Mouse (Mus musculus): Measurements from ENCODE around the gene Moap1. TPM values are rescaled to one million over a fixed set of nuclear protein-coding genes. Genes with fewer than 3 reads are reported as not detected.
A peak's percentile ranks its signal among the peaks of the same experiment; 100 is the strongest.

Gene Moap1
- total and polyA plus RNA-seq, 3 experiments: 8.2 to 8.4 TPM; not detected in 1

DNA sequence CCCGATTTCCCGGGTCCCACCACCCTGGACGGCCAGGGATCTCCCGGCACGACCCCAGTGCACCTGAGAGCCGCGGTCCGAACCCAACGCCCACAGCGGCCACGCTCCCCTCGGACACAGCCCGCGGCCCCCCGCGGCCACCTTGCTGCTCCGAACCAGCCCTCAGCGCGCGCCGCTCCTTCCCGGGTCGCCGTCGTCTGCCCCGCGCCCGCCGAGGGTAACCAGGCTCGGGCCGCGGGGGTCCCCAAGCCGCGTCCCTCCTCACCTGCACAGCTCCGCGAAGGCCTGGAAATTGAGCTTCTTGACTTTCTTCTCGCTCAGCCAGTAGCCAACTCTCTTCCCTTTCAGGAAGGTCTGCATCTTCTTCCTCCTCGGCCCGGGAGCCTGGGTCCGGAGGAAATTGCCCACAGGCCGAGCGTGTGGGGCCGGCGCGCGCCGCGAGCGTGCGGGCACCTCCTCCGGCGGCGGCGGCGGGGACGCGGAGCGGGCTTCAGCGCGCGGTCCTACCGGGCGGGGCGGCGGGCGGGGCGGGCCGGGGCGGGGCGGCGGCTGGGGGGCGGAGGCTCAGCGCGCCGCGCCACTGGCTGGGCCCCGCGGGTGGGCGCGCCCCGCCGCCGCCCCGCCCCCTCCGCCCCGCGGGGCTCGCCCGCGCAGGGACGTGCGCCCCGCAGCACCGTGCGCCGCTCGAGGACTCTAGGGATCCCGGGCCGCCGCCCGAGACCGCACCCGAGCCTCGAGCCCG, 38.8 kb downstream of the Moap1 start, which contains the start of gene Itpk1:
Gene Itpk1 (minus strand): TSS at position 474 of the 742 bp plus-strand sequence.
- peak; percentile 52 for DNase-seq (ENCODE audit: low read depth, low spot score)

DNA sequence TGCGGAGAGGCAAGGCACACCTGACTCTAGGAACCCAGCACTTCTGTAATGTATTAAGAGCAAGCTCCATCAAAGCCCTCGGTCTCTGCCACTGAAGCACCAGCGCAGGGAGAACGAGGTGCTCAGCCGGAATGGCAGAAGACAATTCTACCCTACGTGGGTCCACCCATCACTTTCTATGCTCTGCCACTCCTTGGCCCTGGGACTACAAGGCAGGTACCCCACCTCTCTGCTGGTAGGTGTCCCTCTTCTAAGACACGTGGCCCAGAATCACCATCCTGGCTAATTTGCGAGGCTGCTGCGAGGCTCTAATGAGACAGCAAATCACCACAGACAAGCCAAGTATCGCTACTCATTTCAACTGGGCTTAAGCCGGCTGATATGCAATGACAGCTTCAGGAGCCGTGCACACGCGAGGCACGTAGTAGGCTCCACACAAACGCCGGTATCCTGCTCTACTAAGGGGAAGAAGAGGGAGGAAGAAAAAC, 39.5 kb downstream of the Moap1 start:
- DNase-seq (ENCODE audit: low read depth, low spot score): peak; percentile 73
- peaks cover 31% of the 10 kb centered on the region for H3K79me2 ChIP-seq (ENCODE audit: control insufficient read depth, insufficient read depth, low read length, poor library complexity)
- H3K9ac ChIP-seq (ENCODE audit: control insufficient read depth, low read depth, low read length, poor library complexity, severe bottlenecking): peak overlapping the region; percentile 84
- peak overlapping the region; percentile 93 to 98 for H3K4me3 ChIP-seq (ENCODE audit: control insufficient read depth in 1 of 2, insufficient read depth in 1 of 2, low read depth in 2 of 2, low read length in 2 of 2)
- H3K9me3 ChIP-seq (replicated peaks; ENCODE audit: insufficient read depth, low read length): no peaks in the 10 kb centered on the region
- H3K36me3 ChIP-seq (ENCODE audit: control insufficient read depth in 1 of 2, insufficient read depth in 2 of 2, low read length in 2 of 2): peaks cover 0 to 5% of the 10 kb centered on the region in 2 experiments; a peak in 2 of 4 replicates
- H3K4me1 ChIP-seq (ENCODE audit: control insufficient read depth in 1 of 2, insufficient read depth in 2 of 2, low read length in 2 of 2): peaks cover 9 to 20% of the 10 kb centered on the region in 2 experiments
- H3K27ac ChIP-seq (ENCODE audit: control insufficient read depth, low read depth, low read length): no peak overlapping the region
- H3K27me3 ChIP-seq (ENCODE audit: control insufficient read depth in 1 of 2, insufficient read depth in 2 of 2, low read length in 2 of 2): no peaks in the 10 kb centered on the region
- no peak for TF ChIP-seq TAL1 (IDR thresholded peaks at IDR 0.05; ENCODE audit: low read length)
- TF ChIP-seq RAD21 (IDR thresholded peaks at IDR 0.05; ENCODE audit: low read depth, low read length): no peak
- TF ChIP-seq ZNF384 (IDR thresholded peaks at IDR 0.05; ENCODE audit: low read depth, low read length): no peak
- TF ChIP-seq CHD1 (IDR thresholded peaks at IDR 0.05; ENCODE audit: low read depth, low read length): no peak
- TF ChIP-seq POLR2AphosphoS5 (IDR thresholded peaks at IDR 0.05; ENCODE audit: borderline replicate concordance, low read depth, low read length): no peak
- TF ChIP-seq ETS1 (IDR thresholded peaks at IDR 0.05; ENCODE audit: low read depth, low read length): no peak
- TF ChIP-seq KAT2A (conservative IDR thresholded peaks at IDR 0.05; ENCODE audit: low read depth, low read length): no peak
- no peak for TF ChIP-seq NELFE (IDR thresholded peaks at IDR 0.05; ENCODE audit: low read depth, low read length)
- TF ChIP-seq MAX (IDR thresholded peaks at IDR 0.05; ENCODE audit: low read length): peak; percentile 82
- TF ChIP-seq EP300 (IDR thresholded peaks at IDR 0.05; ENCODE audit: low read depth in 1 of 2, low read length in 2 of 2): no peak
- peak; percentile 95 for TF ChIP-seq ZKSCAN1 (IDR thresholded peaks at IDR 0.05; ENCODE audit: low read depth, low read length)
- no peak for TF ChIP-seq BHLHE40 (IDR thresholded peaks at IDR 0.05; ENCODE audit: borderline replicate concordance, low read depth, low read length)
- TF ChIP-seq USF2 (IDR thresholded peaks at IDR 0.05; ENCODE audit: borderline replicate concordance in 1 of 2, insufficient read depth in 1 of 2, low read depth in 1 of 2, low read length in 2 of 2): no peak
- no peak for TF ChIP-seq MEF2A (IDR thresholded peaks at IDR 0.05; ENCODE audit: extremely low read depth, insufficient replicate concordance, low read depth, low read length, poor library complexity, severe bottlenecking)
- peak; percentile 90 for TF ChIP-seq MXI1 (IDR thresholded peaks at IDR 0.05; ENCODE audit: low read depth, low read length)
- TF ChIP-seq GABPA (IDR thresholded peaks at IDR 0.05; ENCODE audit: low read depth, low read length): no peak
- TF ChIP-seq MYB (IDR thresholded peaks at IDR 0.05; ENCODE audit: low read depth, low read length): no peak
- no peak for TF ChIP-seq TCF12 (IDR thresholded peaks at IDR 0.05; ENCODE audit: low read depth, low read length)
- TF ChIP-seq POLR2AphosphoS2 (IDR thresholded peaks at IDR 0.05; ENCODE audit: low read length): no peak
- TF ChIP-seq ZMIZ1 (IDR thresholded peaks at IDR 0.05; ENCODE audit: low read depth, low read length): no peak
- no peak for TF ChIP-seq ZC3H11A (IDR thresholded peaks at IDR 0.05; ENCODE audit: low read depth, low read length)
- TF ChIP-seq MAFK (IDR thresholded peaks at IDR 0.05; ENCODE audit: borderline replicate concordance, low read depth, low read length): no peak
- peak; percentile 30; the same call in 1 of the 2 replicates for TF ChIP-seq SIN3A (IDR thresholded peaks at IDR 0.05; ENCODE audit: low read length)
- no peak for TF ChIP-seq USF1 (IDR thresholded peaks at IDR 0.05; ENCODE audit: low read depth, low read length)
- TF ChIP-seq CTCF (IDR thresholded peaks at IDR 0.05 in 2 of 3, conservative IDR thresholded peaks at IDR 0.05 in 1 of 3; ENCODE audit: control insufficient read depth in 1 of 3, insufficient read depth in 1 of 3, low read depth in 2 of 3, low read length in 3 of 3, poor library complexity in 1 of 3, severe bottlenecking in 1 of 3): no peak
- TF ChIP-seq TBP (IDR thresholded peaks at IDR 0.05; ENCODE audit: low read depth, low read length): no peak
- TF ChIP-seq MYC (IDR thresholded peaks at IDR 0.05; ENCODE audit: low read depth, low read length): 0 out of 2 replicates have a peak, but pooled peaks have one; percentile 55
- no peak for TF ChIP-seq CHD2 (IDR thresholded peaks at IDR 0.05; ENCODE audit: low read length)

More for the DNA sequence above, 38.8 kb downstream of the Moap1 start, which contains the start of gene Itpk1:
- Histone ChIP-seq H3K4me3 (ENCODE audit: control insufficient read depth in 1 of 2, insufficient read depth in 1 of 2, low read depth in 2 of 2, low read length in 2 of 2) (peak within 1 kb of the TSS; percentile 93 to 98), H3K4me1 (ENCODE audit: control insufficient read depth in 1 of 2, insufficient read depth in 2 of 2, low read length in 2 of 2) (peaks cover 9 to 20% of the 10 kb centered on the region in 2 experiments), H3K79me2 (ENCODE audit: control insufficient read depth, insufficient read depth, low read length, poor library complexity) (peaks cover 26% of the 10 kb centered on the region), H3K27ac (ENCODE audit: control insufficient read depth, low read depth, low read length) (peak within 1 kb of the TSS; percentile 62), H3K9me3 (replicated peaks; ENCODE audit: insufficient read depth, low read length) (no peaks in the 10 kb centered on the region), H3K27me3 (ENCODE audit: control insufficient read depth in 1 of 2, insufficient read depth in 2 of 2, low read length in 2 of 2) (no peaks in the 10 kb centered on the region), H3K9ac (ENCODE audit: control insufficient read depth, low read depth, low read length, poor library complexity, severe bottlenecking) (peak within 1 kb of the TSS; percentile 84), H3K36me3 (ENCODE audit: control insufficient read depth in 1 of 2, insufficient read depth in 2 of 2, low read length in 2 of 2) (peaks cover 0 to 5% of the 10 kb centered on the region in 2 experiments; a peak in 2 of 4 replicates)
- TF ChIP-seq NRF1 (IDR thresholded peaks at IDR 0.05; ENCODE audit: insufficient read depth, low read depth, low read length, poor library complexity, severe bottlenecking) (0 out of 2 replicates have a peak, but pooled peaks have one; percentile 25), POLR2A (IDR thresholded peaks at IDR 0.05; ENCODE audit: control insufficient read depth in 1 of 2, insufficient read depth in 1 of 2, low read depth in 1 of 2, low read length in 2 of 2, poor library complexity in 1 of 2) (peak; percentile 31 to 49; a peak in 2 of 4 replicates), NELFE (IDR thresholded peaks at IDR 0.05; ENCODE audit: low read depth, low read length) (peak; percentile 53), MAFK (IDR thresholded peaks at IDR 0.05; ENCODE audit: borderline replicate concordance, low read depth, low read length) (no peak)
